Mouse (Mus musculus): ENCODE data around the gene Ezh1.

- peak; percentile 61 for TF ChIP-seq CTCF (conservative IDR thresholded peaks at IDR 0.05; ENCODE audit: insufficient read depth, insufficient read length, low read depth, low read length)
- TF ChIP-seq POLR2A (IDR thresholded peaks at IDR 0.05; ENCODE audit: low read depth, low read length) = no peak
Observed at GRCm38 (mm10) chr11:101176933-101177773, 49.1 kb downstream of the Ezh1 start.
